Mouse (Mus musculus) liver, adult 2 months (tissue): ENCODE data around the gene Prlr. TPM values are rescaled to one million over a fixed set of nuclear protein-coding genes. Genes with fewer than 3 reads are reported as not detected.

ENCODE experiments used
- DNase-seq: peaks from one replicate; pipeline ENCODE4 v3.0.0-alpha.2; 2011; ENCODE audit warnings: low read depth, low spot score; ENCODE audit errors: extremely low read depth
- H3K27ac ChIP-seq: fragments of 200-500 bp; replicated peaks from 2 replicates; pipeline ENCODE4 v1.5.1; 2012; ENCODE audit warnings: low read depth, mild to moderate bottlenecking, control low read depth, inconsistent platforms, low read length; ENCODE audit not compliant: insufficient read depth
- H3K27me3 ChIP-seq: fragments of 200-500 bp; 2 replicates; pipeline ENCODE4 v1.6.1; 2012; ENCODE audit warnings: mild to moderate bottlenecking, moderate library complexity, low read length, inconsistent platforms; ENCODE audit not compliant: control insufficient read depth, insufficient read depth
- H3K36me3 ChIP-seq: fragments of 200-500 bp; 2 replicates; pipeline ENCODE4 v1.6.1; 2012; ENCODE audit warnings: low read length, inconsistent platforms; ENCODE audit not compliant: control insufficient read depth, insufficient read depth
- H3K4me1 ChIP-seq: fragments of 200-500 bp; 2 replicates; pipeline ENCODE4 v1.6.1; 2011; ENCODE audit warnings: low read length; ENCODE audit not compliant: control insufficient read depth, insufficient read depth
- H3K4me3 ChIP-seq: fragments of 200-500 bp; 2 replicates; pipeline ENCODE4 v1.5.1; 2011; ENCODE audit warnings: low read depth, mild to moderate bottlenecking, control low read depth, low read length, moderate library complexity; ENCODE audit not compliant: insufficient read depth
- H3K79me2 ChIP-seq: fragments of 200-500 bp; 2 replicates; pipeline ENCODE4 v1.6.1; 2012; ENCODE audit warnings: inconsistent platforms, mild to moderate bottlenecking, low read length, moderate library complexity; ENCODE audit not compliant: control insufficient read depth, insufficient read depth
- H3K9ac ChIP-seq: fragments of 200-500 bp; 2 replicates; pipeline ENCODE4 v1.6.1; 2012; ENCODE audit warnings: low read depth, mild to moderate bottlenecking, control low read depth, inconsistent platforms, low read length
- CTCF ChIP-seq: fragments of 200-500 bp; IDR thresholded peaks from 2 replicates; pipeline ENCODE4 v1.5.1; 2011; ENCODE audit warnings: low read depth, low read length, control low read depth
- POLR2A ChIP-seq: fragments of 200-500 bp; IDR thresholded peaks from 2 replicates; pipeline ENCODE4 v1.6.1; 2011; ENCODE audit warnings: low read length, control low read depth; ENCODE audit not compliant: insufficient read depth; ENCODE audit errors: extremely low read depth
- WGBS: fragments of 180-500 bp; shearing (Covaris S2); methylation state at CpG from one replicate; pipeline ENCODE4 v1.1.7; 2018; 5-methylcytosine and 5-hydroxymethylcytosine counted together
- polyA plus RNA-seq: library from polyadenylated mRNA; depleted of rRNA; stranded (reverse); fragments of >200 nt; gene quantifications from 2 replicates; pipeline ENCODE4 v1.2.3, GENCODE M21; 2012
- total RNA-seq: library from RNA; depleted of rRNA; stranded (reverse); fragments of >200 nt; gene quantifications from 2 replicates; pipeline ENCODE4 v1.2.3, GENCODE M21; 2014

Prlr gene
- total and polyA plus RNA-seq, 2 experiments = 107 to 123 TPM

DNA sequence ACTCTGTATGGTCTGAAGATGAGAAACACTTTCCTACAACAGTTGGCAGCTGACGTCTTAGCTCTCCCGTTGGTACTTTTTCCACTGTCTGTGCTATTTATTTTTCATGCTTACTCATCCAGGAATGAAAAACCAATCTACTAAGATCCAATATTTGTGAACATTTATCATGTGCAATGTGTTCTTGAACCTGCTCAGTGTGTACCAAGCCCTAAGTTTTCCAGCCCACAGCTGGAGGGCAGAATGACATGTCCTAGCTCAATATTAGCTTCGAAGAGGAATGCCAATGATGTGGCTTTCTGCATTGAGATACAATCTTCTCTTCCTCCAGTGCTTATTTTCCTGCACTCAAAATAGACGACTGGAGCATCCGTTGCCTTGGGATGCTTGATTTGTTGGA is 24.0 kb downstream of the Prlr start:
- Histone ChIP-seq H3K9ac (no peak overlapping the region), H3K79me2 (peaks cover 5% of the 10 kb centered on the region; the same call in 1 of the 2 replicates), H3K4me3 (no peak overlapping the region), H3K36me3 (no peaks in the 10 kb centered on the region), H3K27me3 (no peaks in the 10 kb centered on the region), H3K4me1 (peaks cover 17% of the 10 kb centered on the region), H3K27ac (no peak overlapping the region; the same call in 1 of the 2 replicates)
- WGBS = 39% methylated on average over 5 of the region's 5 CpGs
- TF ChIP-seq CTCF (no peak), POLR2A (no peak)
- peak; percentile 70 for DNase-seq

GRCm38 (mm10) chr15:10202504-10203302 is 25.7 kb downstream of the Prlr start:
- Histone ChIP-seq H3K4me1 (peaks cover 17% of the 10 kb centered on the region), H3K79me2 (peaks cover 10% of the 10 kb centered on the region; the same call in 1 of the 2 replicates), H3K36me3 (no peaks in the 10 kb centered on the region; the same call in 1 of the 2 replicates), H3K27ac (peak overlapping the region; percentile 80), H3K27me3 (no peaks in the 10 kb centered on the region), H3K9ac (no peak overlapping the region), H3K4me3 (no peak overlapping the region)
- 23% methylated on average over 7 of the region's 7 CpGs for WGBS
- TF ChIP-seq CTCF = no peak
- TF ChIP-seq POLR2A = no peak
- peak; percentile 99 for DNase-seq

GRCm38 (mm10) chr15:10210261-10210770 is 33.3 kb downstream of the Prlr start:
- 23% methylated on average over 4 of the region's 4 CpGs for WGBS
- peak; percentile 82 for DNase-seq

GRCm38 (mm10) chr15:10211992-10212391 is 35.0 kb downstream of the Prlr start:
- Histone ChIP-seq H3K9ac (no peak overlapping the region), H3K36me3 (no peaks in the 10 kb centered on the region), H3K27me3 (no peaks in the 10 kb centered on the region), H3K79me2 (peaks cover 10% of the 10 kb centered on the region; the same call in 1 of the 2 replicates), H3K4me1 (peaks cover 18% of the 10 kb centered on the region), H3K4me3 (no peak overlapping the region), H3K27ac (no peak overlapping the region)
- TF ChIP-seq POLR2A (no peak), CTCF (no peak)
- DNase-seq = no peak

More at GRCm38 (mm10) chr15:10210261-10210770, 33.3 kb downstream of the Prlr start:
- TF ChIP-seq CTCF (no peak), POLR2A (no peak)
- Histone ChIP-seq H3K79me2 (peaks cover 14% of the 10 kb centered on the region; the same call in 1 of the 2 replicates), H3K4me3 (no peak overlapping the region), H3K27ac (no peak overlapping the region; the same call in 1 of the 2 replicates), H3K4me1 (peaks cover 22% of the 10 kb centered on the region), H3K9ac (no peak overlapping the region), H3K27me3 (no peaks in the 10 kb centered on the region), H3K36me3 (no peaks in the 10 kb centered on the region; the same call in 1 of the 2 replicates)

DNA sequence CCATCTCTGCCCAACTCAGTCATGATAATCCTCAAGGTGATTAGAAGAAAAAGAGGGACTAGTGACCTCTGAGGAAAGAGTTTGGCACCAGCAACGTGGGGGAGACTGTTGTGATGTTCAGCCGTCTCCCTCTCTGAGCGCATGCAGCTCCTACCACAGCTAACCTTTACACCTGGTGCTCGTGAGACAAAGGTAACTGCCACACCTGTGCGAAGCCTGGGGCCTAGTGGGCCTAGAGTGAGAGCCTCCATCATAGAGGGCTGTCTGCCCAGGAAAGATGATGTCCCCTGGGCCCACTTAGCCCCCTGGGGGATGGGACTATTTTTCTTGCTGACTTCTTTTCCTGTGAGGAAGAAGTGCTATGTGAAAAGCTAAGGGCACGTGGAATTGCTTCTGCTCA is 36.2 kb downstream of the Prlr start:
- TF ChIP-seq CTCF (no peak), POLR2A (no peak)
- Histone ChIP-seq H3K27me3 (no peaks in the 10 kb centered on the region), H3K36me3 (no peaks in the 10 kb centered on the region), H3K79me2 (peaks cover 10% of the 10 kb centered on the region; the same call in 1 of the 2 replicates), H3K27ac (no peak overlapping the region), H3K4me1 (peaks cover 18% of the 10 kb centered on the region), H3K4me3 (no peak overlapping the region), H3K9ac (no peak overlapping the region)
- 93% methylated on average over 6 of the region's 6 CpGs for WGBS
- no peak for DNase-seq

- Histone ChIP-seq H3K36me3 (no peaks in the 10 kb centered on the region), H3K4me1 (peaks cover 18% of the 10 kb centered on the region), H3K9ac (no peak overlapping the region), H3K27me3 (no peaks in the 10 kb centered on the region), H3K79me2 (peaks cover 10% of the 10 kb centered on the region; the same call in 1 of the 2 replicates), H3K27ac (no peak overlapping the region), H3K4me3 (no peak overlapping the region)
- no peak for TF ChIP-seq POLR2A
- no peak for DNase-seq
- WGBS = 52% methylated on average over 3 of the region's 3 CpGs
These were observed 36.7 kb downstream of the Prlr start for GRCm38 (mm10) chr15:10213710-10214109.
